Mouse (Mus musculus): Measurements from ENCODE around the gene Slc25a42. TPM values are rescaled to one million over a fixed set of nuclear protein-coding genes. Genes with fewer than 3 reads are reported as not detected.

The Slc25a42 gene
- total and polyA plus RNA-seq, 3 experiments: 5.1 to 19.3 (median 12.1) TPM

DNA sequence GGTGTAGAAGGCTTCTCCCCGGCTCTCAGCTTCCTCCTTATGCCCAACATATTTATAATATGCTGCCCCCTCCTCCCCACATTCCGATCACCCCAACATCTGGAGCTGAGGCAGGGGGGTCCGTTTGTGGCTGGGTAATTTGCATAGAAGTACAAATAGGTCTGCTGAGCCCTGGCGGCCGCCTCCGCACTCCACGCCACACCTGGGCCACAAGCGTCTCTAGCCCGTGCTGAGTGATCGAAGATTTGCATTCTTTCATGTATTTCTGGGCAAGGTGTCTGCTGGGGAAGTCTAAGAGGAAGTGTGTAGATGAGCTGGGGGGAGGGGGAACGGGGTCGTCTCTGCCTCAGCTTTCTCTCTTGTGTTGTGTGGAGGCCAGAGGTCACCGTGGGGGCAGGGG is 52.1 kb downstream of the Slc25a42 start:
- TF ChIP-seq CTCF (IDR thresholded peaks at IDR 0.05; ENCODE audit: low read depth, low read length) (no peak), GATA1 (IDR thresholded peaks at IDR 0.05; ENCODE audit: borderline replicate concordance, low read length) (no peak), TAL1 (conservative IDR thresholded peaks at IDR 0.05; ENCODE audit: low read depth, low read length) (no peak), POLR2AphosphoS5 (IDR thresholded peaks at IDR 0.05; ENCODE audit: insufficient replicate concordance, low read depth, low read length) (no peak), GATA2 (IDR thresholded peaks at IDR 0.05; ENCODE audit: borderline replicate concordance, low read depth, low read length) (no peak)
- H3K9me3 ChIP-seq (replicated peaks): no peaks in the 10 kb centered on the region
- no peak for ATAC-seq (ENCODE audit: extremely low read depth, insufficient number of reproducible peaks, low FRiP score, poor library complexity, severe bottlenecking)
- peaks cover 34% of the 10 kb centered on the region for H3K4me1 ChIP-seq (ENCODE audit: insufficient read depth, low read depth, low read length)
- peaks cover 43% of the 10 kb centered on the region for H3K27me3 ChIP-seq (ENCODE audit: insufficient read depth, low read length)
- no peak for DNase-seq (ENCODE audit: low spot score)
- H3K4me3 ChIP-seq (ENCODE audit: low read depth, low read length): no peak overlapping the region; the same call in 1 of the 2 replicates
- peaks cover 2% of the 10 kb centered on the region for H3K36me3 ChIP-seq (replicated peaks)

DNA sequence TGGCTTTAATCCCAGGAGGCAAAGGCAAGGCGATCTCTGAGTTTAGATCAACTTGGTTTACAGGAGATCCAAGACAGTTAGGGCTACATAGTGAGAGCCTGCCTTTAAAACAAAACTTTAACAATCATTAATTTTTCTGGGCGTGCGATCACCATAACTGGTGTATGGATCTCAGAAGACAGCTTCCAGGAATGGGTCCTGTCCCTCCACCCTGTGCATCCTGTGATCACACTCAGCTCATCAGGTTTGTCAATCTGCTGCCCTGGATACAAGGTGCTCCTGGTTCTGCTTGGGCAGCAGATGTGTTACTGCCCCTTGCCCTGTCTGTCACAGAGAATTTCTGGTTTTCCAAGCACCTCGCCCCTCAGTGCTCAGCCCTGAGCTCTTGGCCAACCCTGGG is 52.9 kb downstream of the Slc25a42 start:
- Histone ChIP-seq H3K4me3 (ENCODE audit: low read depth, low read length) (no peak overlapping the region), H3K9me3 (replicated peaks) (no peaks in the 10 kb centered on the region), H3K27me3 (ENCODE audit: insufficient read depth, low read length) (peaks cover 40% of the 10 kb centered on the region), H3K36me3 (replicated peaks) (peaks cover 2% of the 10 kb centered on the region), H3K4me1 (ENCODE audit: insufficient read depth, low read depth, low read length) (peaks cover 34% of the 10 kb centered on the region)
- ATAC-seq (ENCODE audit: extremely low read depth, insufficient number of reproducible peaks, low FRiP score, poor library complexity, severe bottlenecking) (no peak), DNase-seq (ENCODE audit: low spot score) (no peak)
- no peak for TF ChIP-seq TAL1 (conservative IDR thresholded peaks at IDR 0.05; ENCODE audit: low read depth, low read length)
- no peak for TF ChIP-seq GATA2 (IDR thresholded peaks at IDR 0.05; ENCODE audit: borderline replicate concordance, low read depth, low read length)
- no peak for TF ChIP-seq GATA1 (IDR thresholded peaks at IDR 0.05; ENCODE audit: borderline replicate concordance, low read length)
- no peak for TF ChIP-seq POLR2AphosphoS5 (IDR thresholded peaks at IDR 0.05; ENCODE audit: insufficient replicate concordance, low read depth, low read length)
- TF ChIP-seq CTCF (IDR thresholded peaks at IDR 0.05; ENCODE audit: low read depth, low read length): no peak

DNA sequence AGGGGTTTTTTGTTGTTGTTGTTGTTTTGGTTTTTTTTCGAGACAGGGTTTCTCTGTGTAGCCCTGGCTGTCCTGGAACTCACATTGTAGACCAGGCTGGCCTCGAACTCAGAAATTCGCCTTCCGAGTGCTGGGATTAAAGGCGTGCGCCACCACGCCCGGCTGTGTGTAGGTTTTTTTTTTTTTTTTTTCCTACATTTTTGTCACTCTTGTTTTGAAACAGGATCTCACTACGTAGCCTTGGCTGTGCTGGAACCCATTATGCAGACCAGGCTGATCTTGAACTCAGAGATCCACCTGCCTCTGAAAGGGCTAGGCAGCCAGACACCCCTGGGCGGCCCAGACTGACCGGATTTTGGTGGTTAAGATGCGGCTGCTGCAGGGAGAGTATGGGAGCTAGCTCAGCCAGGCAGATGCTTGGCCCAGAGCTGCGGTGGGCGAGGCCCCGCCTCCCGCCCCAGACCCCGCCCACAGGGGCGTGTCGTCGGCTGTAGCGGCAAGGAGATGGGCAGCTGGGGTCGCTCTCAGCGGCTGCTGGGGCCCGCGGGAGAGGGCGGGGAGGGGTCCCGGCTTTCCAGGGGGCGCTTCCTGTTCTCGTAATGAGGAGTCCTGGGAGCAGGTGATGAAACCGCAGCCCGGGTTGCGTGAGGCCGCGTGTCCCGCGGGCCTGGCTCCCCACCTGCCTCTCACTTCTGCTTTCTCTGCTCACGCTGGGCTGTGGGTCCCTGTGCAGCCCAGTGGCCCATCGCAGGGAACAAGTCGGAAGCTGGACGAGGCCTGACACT is 53.8 kb downstream of the Slc25a42 start:
- Histone ChIP-seq H3K27me3 (ENCODE audit: insufficient read depth, low read length) (peaks cover 35% of the 10 kb centered on the region), H3K4me1 (ENCODE audit: insufficient read depth, low read depth, low read length) (peaks cover 30% of the 10 kb centered on the region), H3K36me3 (replicated peaks) (peaks cover 2% of the 10 kb centered on the region), H3K4me3 (ENCODE audit: low read depth, low read length) (peak overlapping the region; percentile 72), H3K9me3 (replicated peaks) (no peaks in the 10 kb centered on the region)
- ATAC-seq (ENCODE audit: extremely low read depth, insufficient number of reproducible peaks, low FRiP score, poor library complexity, severe bottlenecking): peak; percentile 40; the same call in 1 of the 2 replicates
- DNase-seq (ENCODE audit: low spot score): peak; percentile 72
- no peak for TF ChIP-seq GATA1 (IDR thresholded peaks at IDR 0.05; ENCODE audit: borderline replicate concordance, low read length)
- TF ChIP-seq TAL1 (conservative IDR thresholded peaks at IDR 0.05; ENCODE audit: low read depth, low read length): no peak
- TF ChIP-seq POLR2AphosphoS5 (IDR thresholded peaks at IDR 0.05; ENCODE audit: insufficient replicate concordance, low read depth, low read length): no peak
- no peak for TF ChIP-seq CTCF (IDR thresholded peaks at IDR 0.05; ENCODE audit: low read depth, low read length)
- no peak for TF ChIP-seq GATA2 (IDR thresholded peaks at IDR 0.05; ENCODE audit: borderline replicate concordance, low read depth, low read length)

DNA sequence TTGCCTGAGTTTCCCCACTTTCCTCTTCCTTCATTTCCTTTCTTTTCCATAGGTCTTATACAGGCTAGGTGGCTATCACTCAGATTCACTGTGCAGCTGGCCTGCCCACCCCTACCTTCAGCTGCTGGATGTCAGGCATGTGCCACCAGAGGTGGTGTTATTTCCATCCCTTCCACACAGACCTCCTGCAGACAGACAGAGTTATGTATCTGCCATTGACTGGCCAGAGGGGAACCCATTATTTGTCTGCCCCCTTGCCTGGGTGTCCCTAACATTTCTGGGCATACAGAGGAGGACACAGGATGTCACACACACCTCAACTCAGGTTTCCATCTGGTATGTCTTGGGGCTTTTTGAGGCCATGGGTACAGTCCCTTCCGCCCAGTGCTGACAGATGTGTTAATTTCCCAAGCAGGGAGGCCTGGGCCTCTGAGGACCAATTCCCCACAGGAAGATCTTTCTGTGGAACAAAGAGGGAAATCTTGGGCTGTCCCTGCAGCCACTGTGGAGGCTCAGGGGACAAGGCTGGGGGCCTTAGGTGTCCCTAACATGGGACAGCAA is 54.8 kb downstream of the Slc25a42 start:
- TF ChIP-seq GATA2 (IDR thresholded peaks at IDR 0.05; ENCODE audit: borderline replicate concordance, low read depth, low read length) (no peak), CTCF (IDR thresholded peaks at IDR 0.05; ENCODE audit: low read depth, low read length) (no peak), POLR2AphosphoS5 (IDR thresholded peaks at IDR 0.05; ENCODE audit: insufficient replicate concordance, low read depth, low read length) (no peak), TAL1 (conservative IDR thresholded peaks at IDR 0.05; ENCODE audit: low read depth, low read length) (no peak), GATA1 (IDR thresholded peaks at IDR 0.05; ENCODE audit: borderline replicate concordance, low read length) (no peak)
- peaks cover 30% of the 10 kb centered on the region for H3K27me3 ChIP-seq (ENCODE audit: insufficient read depth, low read length)
- ATAC-seq (ENCODE audit: extremely low read depth, insufficient number of reproducible peaks, low FRiP score, poor library complexity, severe bottlenecking): no peak
- peaks cover 37% of the 10 kb centered on the region for H3K4me1 ChIP-seq (ENCODE audit: insufficient read depth, low read depth, low read length)
- H3K36me3 ChIP-seq (replicated peaks): peaks cover 2% of the 10 kb centered on the region
- DNase-seq (ENCODE audit: low spot score): no peak
- H3K9me3 ChIP-seq (replicated peaks): no peaks in the 10 kb centered on the region
- H3K4me3 ChIP-seq (ENCODE audit: low read depth, low read length): no peak overlapping the region

DNA sequence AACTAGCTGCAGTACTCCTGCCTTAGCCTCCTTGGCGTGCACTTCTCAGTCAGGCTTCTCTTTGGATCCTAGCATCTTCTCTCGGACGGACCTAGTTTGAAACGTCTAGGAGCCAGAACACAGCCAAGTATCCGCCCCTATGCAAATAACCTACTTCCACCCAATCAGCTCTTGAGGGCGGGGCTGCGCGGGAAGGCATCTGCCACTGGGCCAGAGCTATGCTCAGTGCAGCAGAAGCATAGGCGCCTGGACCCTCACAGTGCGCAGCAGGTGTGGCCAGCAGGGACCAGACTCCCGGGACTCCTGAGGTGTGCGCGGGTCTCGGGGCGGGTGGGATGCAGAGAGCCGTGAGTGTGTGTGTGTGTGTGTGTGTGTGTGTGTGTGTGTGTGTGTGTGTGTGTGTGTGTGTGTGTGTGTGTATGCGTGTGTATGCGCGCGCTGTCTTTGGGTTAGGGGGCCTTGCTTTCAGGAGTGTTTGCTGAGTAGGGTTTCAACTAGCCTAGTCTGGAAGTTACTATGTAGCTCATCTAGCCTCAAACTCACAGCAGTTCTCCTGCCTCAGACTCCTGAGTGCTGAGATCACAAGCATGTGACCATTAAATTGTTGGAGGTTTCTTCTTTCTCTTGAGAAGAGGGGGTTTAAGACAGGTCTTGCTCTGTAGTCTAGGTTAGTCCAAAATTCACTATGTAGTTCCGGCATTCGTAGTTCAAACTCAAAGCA is 59.4 kb downstream of the Slc25a42 start:
- TF ChIP-seq GATA1 (IDR thresholded peaks at IDR 0.05; ENCODE audit: borderline replicate concordance, low read length): no peak
- TF ChIP-seq TAL1 (conservative IDR thresholded peaks at IDR 0.05; ENCODE audit: low read depth, low read length): no peak
- TF ChIP-seq POLR2AphosphoS5 (IDR thresholded peaks at IDR 0.05; ENCODE audit: insufficient replicate concordance, low read depth, low read length): no peak
- no peak for TF ChIP-seq GATA2 (IDR thresholded peaks at IDR 0.05; ENCODE audit: borderline replicate concordance, low read depth, low read length)
- TF ChIP-seq CTCF (IDR thresholded peaks at IDR 0.05; ENCODE audit: low read depth, low read length): no peak
- peaks cover 27% of the 10 kb centered on the region for H3K36me3 ChIP-seq (replicated peaks)
- no peaks in the 10 kb centered on the region for H3K9me3 ChIP-seq (replicated peaks)
- DNase-seq (ENCODE audit: low spot score) (peak; percentile 83), ATAC-seq (ENCODE audit: extremely low read depth, insufficient number of reproducible peaks, low FRiP score, poor library complexity, severe bottlenecking) (peak; percentile 93)
- peaks cover 27% of the 10 kb centered on the region for H3K4me1 ChIP-seq (ENCODE audit: insufficient read depth, low read depth, low read length)
- H3K27me3 ChIP-seq (ENCODE audit: insufficient read depth, low read length): peaks cover 11% of the 10 kb centered on the region
- H3K4me3 ChIP-seq (ENCODE audit: low read depth, low read length): peak overlapping the region; percentile 39; the same call in 1 of the 2 replicates

DNA sequence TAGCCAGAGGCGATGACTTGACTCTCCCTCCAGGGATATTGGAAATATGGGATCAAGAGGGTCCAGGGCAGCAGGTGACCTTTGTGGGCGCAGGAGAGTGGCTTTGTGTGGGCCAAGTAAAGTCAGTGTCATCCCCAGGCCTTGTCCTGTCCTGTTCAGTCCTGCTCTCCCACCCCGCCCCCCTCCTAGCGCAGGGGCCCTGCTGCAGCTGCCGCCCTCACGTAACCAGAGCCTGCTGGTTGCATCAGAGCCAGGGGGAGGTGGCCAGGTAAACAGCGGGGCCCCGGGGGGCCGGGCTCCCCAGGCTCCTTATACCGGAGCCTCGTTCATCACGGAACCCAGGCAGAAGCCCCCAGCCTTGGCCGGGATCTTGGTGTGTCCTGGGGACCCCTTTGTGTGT is 61.9 kb downstream of the Slc25a42 start:
- no peak for ATAC-seq (ENCODE audit: extremely low read depth, insufficient number of reproducible peaks, low FRiP score, poor library complexity, severe bottlenecking)
- H3K4me3 ChIP-seq (ENCODE audit: low read depth, low read length): no peak overlapping the region

More for the DNA sequence above, 61.9 kb downstream of the Slc25a42 start:
- peaks cover 25% of the 10 kb centered on the region for H3K4me1 ChIP-seq (ENCODE audit: insufficient read depth, low read depth, low read length)
- H3K27me3 ChIP-seq (ENCODE audit: insufficient read depth, low read length): peaks cover 3% of the 10 kb centered on the region; the same call in 1 of the 2 replicates
- H3K9me3 ChIP-seq (replicated peaks): no peaks in the 10 kb centered on the region
- H3K36me3 ChIP-seq (replicated peaks): peaks cover 52% of the 10 kb centered on the region
- no peak for TF ChIP-seq POLR2AphosphoS5 (IDR thresholded peaks at IDR 0.05; ENCODE audit: insufficient replicate concordance, low read depth, low read length)
- TF ChIP-seq GATA2 (IDR thresholded peaks at IDR 0.05; ENCODE audit: borderline replicate concordance, low read depth, low read length): no peak
- TF ChIP-seq TAL1 (conservative IDR thresholded peaks at IDR 0.05; ENCODE audit: low read depth, low read length): no peak
- no peak for TF ChIP-seq GATA1 (IDR thresholded peaks at IDR 0.05; ENCODE audit: borderline replicate concordance, low read length)
- TF ChIP-seq CTCF (IDR thresholded peaks at IDR 0.05; ENCODE audit: low read depth, low read length): no peak
- no peak for DNase-seq (ENCODE audit: low spot score)
